Mouse (Mus musculus) bone marrow, adult 2 months (tissue): ENCODE results near the gene Esr2.

Source experiments
- CTCF ChIP-seq: fragments of 200-500 bp; IDR thresholded peaks from 2 replicates; pipeline ENCODE4 v1.5.1; 2011; ENCODE audit warnings: low read length, control low read depth; ENCODE audit not compliant: control insufficient read depth, insufficient read depth
- POLR2A ChIP-seq: fragments of 200-500 bp; IDR thresholded peaks from 2 replicates; pipeline ENCODE4 v1.6.1; 2011; ENCODE audit warnings: low read depth, mild to moderate bottlenecking, control low read depth, low read length, borderline replicate concordance; ENCODE audit not compliant: control insufficient read depth

DNA sequence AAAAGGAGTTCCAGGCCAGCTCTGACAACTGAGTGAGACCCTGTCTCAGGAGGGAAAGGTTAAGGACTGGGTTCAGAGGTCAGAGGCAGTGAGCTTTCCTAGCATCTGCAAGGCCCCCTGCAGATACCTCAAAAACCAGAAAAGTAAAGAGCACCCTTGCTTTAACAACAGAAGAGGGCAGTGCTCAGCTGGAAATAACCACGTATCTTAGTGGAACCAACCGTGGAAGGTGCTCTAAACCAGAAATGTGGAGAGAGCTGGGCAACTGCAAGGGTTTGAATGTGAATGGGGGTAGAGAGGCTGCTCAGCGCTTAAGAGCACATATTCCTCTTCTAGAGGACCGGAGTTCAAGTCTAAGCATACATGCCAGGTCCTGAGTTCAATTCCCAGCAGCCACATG is 23.3 kb upstream of the Esr2 start:
- TF ChIP-seq CTCF (no peak), POLR2A (no peak)
